Mouse (Mus musculus) intestine, embryonic 14.5 days (tissue): Measurements from ENCODE around the gene Gm21425. TPM values are rescaled to one million over a fixed set of nuclear protein-coding genes. Genes with fewer than 3 reads are reported as not detected.
"Not testable (repeated sequence)": the region's sequence is repeated elsewhere in the genome, so short reads cannot be mapped to it uniquely, and the experiment has no call there.

Experiments
- ATAC-seq: fragments of 200-750 bp; cut with Nextera tagmentation; replicated peaks from 2 replicates; pipeline ENCODE4 v1.8.0; 2017; ENCODE audit warnings: low read depth, moderate number of reproducible peaks, moderate TSS enrichment, moderate library complexity; ENCODE audit not compliant: low FRiP score, low TSS enrichment
- DNase-seq: peaks from one replicate; pipeline ENCODE4 v3.0.0-alpha.2; 2018; ENCODE audit warnings: low spot score
- H3K27ac ChIP-seq: fragments of 300-500 bp; sonication (generic); 2 replicates; pipeline ENCODE4 v1.5.1; 2014; ENCODE audit warnings: low read depth, mild to moderate bottlenecking, control low read depth
- H3K27me3 ChIP-seq: fragments of 300-500 bp; sonication (generic); replicated peaks from 2 replicates; pipeline ENCODE4 v1.6.1; 2014; ENCODE audit warnings: low read length, control low read depth; ENCODE audit not compliant: control insufficient read depth, insufficient read depth
- H3K36me3 ChIP-seq: fragments of 300-500 bp; sonication (generic); 2 replicates; pipeline ENCODE4 v1.6.1; 2014; ENCODE audit warnings: low read length, control low read depth; ENCODE audit not compliant: control insufficient read depth, insufficient read depth
- H3K4me1 ChIP-seq: fragments of 300-500 bp; sonication (generic); replicated peaks from 2 replicates; pipeline ENCODE4 v1.6.1; 2014; ENCODE audit warnings: low read length, control low read depth, mixed read lengths; ENCODE audit not compliant: control insufficient read depth, insufficient read depth
- H3K4me2 ChIP-seq: fragments of 300-500 bp; sonication (generic); 2 replicates; pipeline ENCODE4 v1.6.1; 2014; ENCODE audit warnings: low read length
- H3K4me3 ChIP-seq: fragments of 300-500 bp; sonication (generic); 2 replicates; pipeline ENCODE4 v1.5.1; 2014; ENCODE audit warnings: low read depth, low read length, control low read depth, mixed read lengths
- H3K9ac ChIP-seq: fragments of 300-500 bp; sonication (generic); 2 replicates; pipeline ENCODE4 v1.6.1; 2014; ENCODE audit warnings: mild to moderate bottlenecking, low read length
- H3K9me3 ChIP-seq: fragments of 300-500 bp; sonication (generic); 2 replicates; pipeline ENCODE4 v1.6.1; 2016; ENCODE audit warnings: low read length, control low read depth; ENCODE audit not compliant: control insufficient read depth
- WGBS: fragments of 180-500 bp; shearing (Covaris S2); extraction: QIAGEN DNeasy Blood & Tissue Kit; methylation state at CpG from one replicate; pipeline ENCODE4 v1.1.7; 2014; 5-methylcytosine and 5-hydroxymethylcytosine counted together
- polyA plus RNA-seq: library from polyadenylated mRNA; unstranded; fragments of >200 nt; fragmentation: Nextera tagmentation; extraction: Ambion mirVana; gene quantifications from 2 replicates; pipeline ENCODE4 v1.2.1, GENCODE M21; 2014

The Gm21425 gene
- not detected in 2 replicates for polyA plus RNA-seq

- H3K27me3 ChIP-seq, H3K4me2 ChIP-seq, H3K9ac ChIP-seq, DNase-seq, ATAC-seq, H3K9me3 ChIP-seq, H3K4me1 ChIP-seq, H3K27ac ChIP-seq, H3K4me3 ChIP-seq, H3K36me3 ChIP-seq: not testable (repeated sequence)
Measured at GRCm38 (mm10) chrY:13161668-13162067, at the start of gene Gm21425. TSS of gene Gm21425 (plus strand) at chrY:13161968.

GRCm38 (mm10) chrY:13133392-13133791 lies 28.4 kb upstream of the Gm21425 start, which contains the start of gene Gm21891:
TSS of gene Gm21891 (minus strand) at chrY:13133492.
- H3K4me2 ChIP-seq, H3K9me3 ChIP-seq, DNase-seq, H3K4me1 ChIP-seq, H3K27me3 ChIP-seq, H3K9ac ChIP-seq, H3K4me3 ChIP-seq, H3K36me3 ChIP-seq, ATAC-seq, H3K27ac ChIP-seq: not testable (repeated sequence)
- WGBS = no CpG with 5 or more reads among the region's 3 CpGs

Other genes starting within 250 kb of the Gm21425 start
- not detected in 2 replicates for gene Gm20807, start 119.1 kb upstream of the Gm21425 start, polyA plus RNA-seq
- gene Gm21891, start 28.5 kb upstream of the Gm21425 start, polyA plus RNA-seq = not detected in 2 replicates
- gene Gm21828, start 62.0 kb downstream of the Gm21425 start, polyA plus RNA-seq = not detected in 2 replicates
- not detected in 2 replicates for gene Gm21440, start 90.4 kb downstream of the Gm21425 start, polyA plus RNA-seq
- not detected in 2 replicates for gene Gm21454, start 90.5 kb downstream of the Gm21425 start, polyA plus RNA-seq
- gene Gm21725, start 187.1 kb downstream of the Gm21425 start, polyA plus RNA-seq = not detected in 2 replicates